Mouse (Mus musculus): ENCODE measurements at regions not wholly inside any gene's neighbourhood (a gene's known extent, or its start where the extent isn't known, plus 50 kb on each side); places are given as distances from the start of the nearest gene placed in this dataset.

DNA sequence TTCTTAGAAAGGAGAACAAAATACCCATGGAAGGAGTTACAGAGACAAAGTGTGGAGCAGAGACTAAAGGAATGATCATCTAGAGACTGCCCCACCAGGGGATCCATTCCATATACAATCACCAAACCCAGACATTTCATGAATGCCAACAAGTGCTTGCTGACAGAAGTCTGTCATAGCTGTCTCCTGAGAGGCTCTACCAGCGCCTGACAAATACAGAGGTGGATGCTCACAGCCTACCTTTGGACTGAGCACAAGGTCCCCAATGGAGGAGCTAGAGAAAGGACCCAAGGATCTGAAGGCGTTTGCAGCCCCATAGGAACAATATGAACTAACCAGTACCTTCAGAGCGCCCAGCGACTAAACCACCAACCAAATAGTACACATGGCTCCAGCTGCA, 83.6 kb upstream of the Nkx2-2 start:
- no peak for TF ChIP-seq POLR2A (IDR thresholded peaks at IDR 0.05; ENCODE audit: borderline replicate concordance, control insufficient read depth, low read depth, low read length)
- no peak for TF ChIP-seq CTCF (IDR thresholded peaks at IDR 0.05; ENCODE audit: control insufficient read depth, insufficient read depth, low read length)
